Comparison of ENCODE assay signal across 24 mouse cellular contexts in genomic region chr11:103272888-103273287, GRCm38 (mm10). TPM values are rescaled to one million over a fixed set of nuclear protein-coding genes. Genes with fewer than 3 reads are reported as not detected.
DNase-seq lines count a peak whose midpoint lies in the region; ATAC-seq lines count a peak whose summit lies in the region.
"Had no signal": no experiment of that assay in that cellular context is flagged by ENCODE, and none has a peak within 500 bp of the region (broad histone marks: within the 10 kb centered on the region; RNA-seq: fewer than 3 reads in every experiment).

No protein-coding gene starts in this region.

- DNase-seq in kidney, postnatal 36 days, result no peak
- DNase-seq in kidney, postnatal 14 days, result no peak
- DNase-seq in neural tube, embryonic 11.5 days (ENCODE audit: low spot score), result peak; percentile 5
- no peak for DNase-seq in neural tube, embryonic 10.5 days (ENCODE audit: extremely low spot score, low spot score)
- DNase-seq: adrenal gland, adult 2 months; adrenal gland, postnatal 10 days; adrenal gland, postnatal 25 days; cerebellum, adult 11 months; cerebellum, adult 18-20 months; cerebellum, adult 8-10 months; cerebellum, adult 9-11 months; cerebellum, postnatal 14 days; cerebellum, postnatal 36 days; embryo, embryonic 11 days had no signal

- H3K27me3 ChIP-seq in kidney, embryonic 14.5 days (ENCODE audit: control insufficient read depth, insufficient read depth, low read length), result no peaks in the 10 kb centered on the region
- no peaks in the 10 kb centered on the region for H3K27me3 ChIP-seq in kidney, embryonic 16.5 days (ENCODE audit: insufficient read depth, low read length)
- no peaks in the 10 kb centered on the region for H3K27me3 ChIP-seq in neural tube, embryonic 11.5 days (ENCODE audit: control insufficient read depth, insufficient read depth, low read length)
- H3K27me3 ChIP-seq: embryonic facial prominence, embryonic 13.5 days; embryonic facial prominence, embryonic 15.5 days; forebrain, embryonic 12.5 days had no signal

- H3K36me3 ChIP-seq in kidney, embryonic 14.5 days (ENCODE audit: control insufficient read depth, insufficient read depth, low read length), result no peaks in the 10 kb centered on the region
- no peaks in the 10 kb centered on the region for H3K36me3 ChIP-seq in kidney, embryonic 16.5 days (ENCODE audit: insufficient read depth, low read length)
- no peaks in the 10 kb centered on the region for H3K36me3 ChIP-seq in neural tube, embryonic 11.5 days (ENCODE audit: control insufficient read depth, insufficient read depth, low read length)
- H3K36me3 ChIP-seq: embryonic facial prominence, embryonic 13.5 days; embryonic facial prominence, embryonic 15.5 days; forebrain, embryonic 10.5 days; forebrain, embryonic 12.5 days had no signal

- no peak for ATAC-seq in kidney, embryonic 14.5 days (ENCODE audit: low FRiP score, low TSS enrichment)
- ATAC-seq in kidney, embryonic 16.5 days (ENCODE audit: low FRiP score, low TSS enrichment), result peak; percentile 53; the same call in 1 of the 2 replicates
- no peak for ATAC-seq in neural tube, embryonic 11.5 days (ENCODE audit: insufficient read depth, low FRiP score, low TSS enrichment)
- ATAC-seq: forebrain, embryonic 14.5 days had no signal

- no peak overlapping the region for H3K4me2 ChIP-seq in kidney, embryonic 14.5 days (replicated peaks; ENCODE audit: low read depth, low read length)
- H3K4me2 ChIP-seq in kidney, embryonic 16.5 days (replicated peaks; ENCODE audit: low read depth, low read length), result no peak overlapping the region
- H3K4me2 ChIP-seq in neural tube, embryonic 11.5 days (ENCODE audit: low read depth), result no peak overlapping the region
- H3K4me2 ChIP-seq: embryonic facial prominence, embryonic 13.5 days; embryonic facial prominence, embryonic 15.5 days; forebrain, embryonic 12.5 days had no signal

- peak overlapping the region; percentile 48; the same call in 1 of the 2 replicates for H3K27ac ChIP-seq in kidney, embryonic 14.5 days (ENCODE audit: low read depth, low read length)
- peak overlapping the region; percentile 74 for H3K27ac ChIP-seq in kidney, embryonic 16.5 days (ENCODE audit: low read length)
- no peak overlapping the region for H3K27ac ChIP-seq in neural tube, embryonic 11.5 days (ENCODE audit: low read depth, low read length)
- H3K27ac ChIP-seq: embryonic facial prominence, embryonic 13.5 days; embryonic facial prominence, embryonic 15.5 days; forebrain, embryonic 12.5 days had no signal

- no peaks in the 10 kb centered on the region for H3K9me3 ChIP-seq in kidney, embryonic 14.5 days (ENCODE audit: control insufficient read depth, low read length)
- H3K9me3 ChIP-seq in kidney, embryonic 16.5 days (ENCODE audit: low read length), result no peaks in the 10 kb centered on the region
- no peaks in the 10 kb centered on the region for H3K9me3 ChIP-seq in neural tube, embryonic 11.5 days (ENCODE audit: control insufficient read depth, low read length)
- H3K9me3 ChIP-seq: embryonic facial prominence, embryonic 13.5 days; embryonic facial prominence, embryonic 15.5 days; forebrain, embryonic 10.5 days; forebrain, embryonic 12.5 days had no signal

- 82% methylated on average over 3 of the region's 3 CpGs for WGBS in kidney, embryonic 14.5 days
- WGBS in kidney, embryonic 16.5 days, result 73% methylated on average over 3 of the region's 3 CpGs
- WGBS in neural tube, embryonic 11.5 days, result 92% methylated on average over 3 of the region's 3 CpGs

- no peak overlapping the region for H3K9ac ChIP-seq in kidney, embryonic 14.5 days (ENCODE audit: low read depth, low read length)
- H3K9ac ChIP-seq in kidney, embryonic 16.5 days (replicated peaks; ENCODE audit: low read length), result no peak overlapping the region
- no peak overlapping the region for H3K9ac ChIP-seq in neural tube, embryonic 11.5 days (ENCODE audit: low read length)
- H3K9ac ChIP-seq: embryonic facial prominence, embryonic 13.5 days; embryonic facial prominence, embryonic 15.5 days; forebrain, embryonic 12.5 days had no signal

- H3K4me3 ChIP-seq in kidney, embryonic 14.5 days (ENCODE audit: low read length), result no peak overlapping the region
- no peak overlapping the region for H3K4me3 ChIP-seq in kidney, embryonic 16.5 days (ENCODE audit: low read length)
- no peak overlapping the region for H3K4me3 ChIP-seq in neural tube, embryonic 11.5 days (ENCODE audit: low read depth, low read length)
- H3K4me3 ChIP-seq: embryonic facial prominence, embryonic 13.5 days; embryonic facial prominence, embryonic 15.5 days; erythroblast, embryonic 14.5 days; forebrain, embryonic 10.5 days; forebrain, embryonic 12.5 days had no signal

- H3K4me1 ChIP-seq in kidney, embryonic 14.5 days (ENCODE audit: control insufficient read depth, insufficient read depth, low read length), result peaks cover 12% of the 10 kb centered on the region
- H3K4me1 ChIP-seq in kidney, embryonic 16.5 days (ENCODE audit: insufficient read depth, low read length), result peaks cover 19% of the 10 kb centered on the region
- no peaks in the 10 kb centered on the region for H3K4me1 ChIP-seq in neural tube, embryonic 11.5 days (ENCODE audit: control insufficient read depth, insufficient read depth, low read length)

RNA-seq across cellular contexts. Expression of gene Map3k14, which starts 5.6 kb away (rescaled TPM):
- 3.3 and 4.8 TPM in 2 replicates for polyA plus RNA-seq in kidney, embryonic 14.5 days (2014; fragmentation: Nextera tagmentation; extraction: Ambion mirVana)
- polyA plus RNA-seq in kidney, embryonic 16.5 days (2015; fragmentation: Nextera tagmentation; extraction: Ambion mirVana), result 5.3 and 6.7 TPM in 2 replicates
- 2.5 and 3.5 TPM in 2 replicates for polyA plus RNA-seq in neural tube, embryonic 11.5 days (2014; fragmentation: Nextera tagmentation; extraction: Ambion mirVana)

RNA-seq across cellular contexts. Expression of gene Spata32, which starts 54.7 kb away (rescaled TPM):
- not detected in 2 replicates for polyA plus RNA-seq in kidney, embryonic 14.5 days (2014; fragmentation: Nextera tagmentation; extraction: Ambion mirVana)
- polyA plus RNA-seq in kidney, embryonic 16.5 days (2015; fragmentation: Nextera tagmentation; extraction: Ambion mirVana), result not detected in 2 replicates
- not detected in 2 replicates for polyA plus RNA-seq in neural tube, embryonic 11.5 days (2014; fragmentation: Nextera tagmentation; extraction: Ambion mirVana)
- polyA plus RNA-seq: adrenal gland, adult 2 months; C2C12; embryonic facial prominence, embryonic 11.5 days; embryonic facial prominence, embryonic 13.5 days; embryonic facial prominence, embryonic 15.5 days; erythroblast, embryonic 14.5 days; forebrain, embryonic 10.5 days; forebrain, embryonic 12.5 days; forebrain, embryonic 14.5 days had no signal
